Mouse (Mus musculus) heart, postnatal 0 days (tissue): Measurements from ENCODE around the gene Trappc3. TPM values are rescaled to one million over a fixed set of nuclear protein-coding genes. Genes with fewer than 3 reads are reported as not detected.

Experiments used
- ATAC-seq: fragments of 200-750 bp; cut with Nextera tagmentation; 2 replicates; pipeline ENCODE4 v1.8.0; 2017; ENCODE audit warnings: low read depth, moderate number of reproducible peaks, moderate library complexity; ENCODE audit not compliant: insufficient read depth
- DNase-seq: peaks from one replicate; pipeline ENCODE4 v3.0.0-alpha.2; 2016; ENCODE audit warnings: low spot score
- H3K27ac ChIP-seq: fragments of 300-500 bp; sonication (generic); 2 replicates; pipeline ENCODE4 v1.5.1; 2014; ENCODE audit warnings: low read depth, mild to moderate bottlenecking
- H3K27me3 ChIP-seq: fragments of 300-500 bp; sonication (generic); 2 replicates; pipeline ENCODE4 v1.6.1; 2014; ENCODE audit warnings: low read length, mixed read lengths; ENCODE audit not compliant: control insufficient read depth, insufficient read depth
- H3K36me3 ChIP-seq: fragments of 300-500 bp; sonication (generic); replicated peaks from 2 replicates; pipeline ENCODE4 v1.6.1; 2014; ENCODE audit warnings: low read length, mixed read lengths; ENCODE audit not compliant: control insufficient read depth, insufficient read depth
- H3K4me1 ChIP-seq: fragments of 300-500 bp; sonication (generic); 2 replicates; pipeline ENCODE4 v1.6.1; 2014; ENCODE audit warnings: antibody characterized with exemption; ENCODE audit not compliant: control insufficient read depth, insufficient read depth
- H3K4me2 ChIP-seq: fragments of 300-500 bp; sonication (generic); 2 replicates; pipeline ENCODE4 v1.6.1; 2014; ENCODE audit warnings: low read depth, mild to moderate bottlenecking, low read length, moderate library complexity
- H3K4me3 ChIP-seq: fragments of 300-500 bp; sonication (generic); 2 replicates; pipeline ENCODE4 v1.5.1; 2014; ENCODE audit warnings: low read depth, low read length
- H3K9ac ChIP-seq: fragments of 300-500 bp; sonication (generic); replicated peaks from 2 replicates; pipeline ENCODE4 v1.6.1; 2014; ENCODE audit warnings: low read depth, low read length, mixed read lengths
- H3K9me3 ChIP-seq: fragments of 300-500 bp; sonication (generic); replicated peaks from 2 replicates; pipeline ENCODE4 v1.6.1; 2016; ENCODE audit warnings: low read length; ENCODE audit not compliant: control insufficient read depth
- CTCF ChIP-seq: IDR thresholded peaks from 2 replicates; pipeline ENCODE4 v1.5.1; 2016; ENCODE audit warnings: antibody characterized with exemption, control low read depth, low read depth
- EP300 ChIP-seq: IDR thresholded peaks from 2 replicates; pipeline ENCODE4 v1.6.1; 2016; ENCODE audit warnings: antibody characterized with exemption, low read depth
- WGBS: fragments of 180-500 bp; shearing (Covaris S2); extraction: QIAGEN DNeasy Blood & Tissue Kit; methylation state at CpG from one replicate; pipeline ENCODE4 v1.1.7; 2014; 5-methylcytosine and 5-hydroxymethylcytosine counted together
- polyA plus RNA-seq: library from polyadenylated mRNA; unstranded; fragments of >200 nt; fragmentation: Nextera tagmentation; extraction: Ambion mirVana; gene quantifications from 2 replicates; pipeline ENCODE4 v1.2.1, GENCODE M21; 2015
- total RNA-seq: library from RNA; depleted of rRNA; stranded (reverse); fragments of >200 nt; gene quantifications from 2 replicates; pipeline ENCODE4 v1.2.3, GENCODE M21; 2014; ENCODE audit warnings: low replicate concordance

Gene Trappc3
- total and polyA plus RNA-seq, 2 experiments from 2014 or later: 46.4 to 86.7 TPM

DNA sequence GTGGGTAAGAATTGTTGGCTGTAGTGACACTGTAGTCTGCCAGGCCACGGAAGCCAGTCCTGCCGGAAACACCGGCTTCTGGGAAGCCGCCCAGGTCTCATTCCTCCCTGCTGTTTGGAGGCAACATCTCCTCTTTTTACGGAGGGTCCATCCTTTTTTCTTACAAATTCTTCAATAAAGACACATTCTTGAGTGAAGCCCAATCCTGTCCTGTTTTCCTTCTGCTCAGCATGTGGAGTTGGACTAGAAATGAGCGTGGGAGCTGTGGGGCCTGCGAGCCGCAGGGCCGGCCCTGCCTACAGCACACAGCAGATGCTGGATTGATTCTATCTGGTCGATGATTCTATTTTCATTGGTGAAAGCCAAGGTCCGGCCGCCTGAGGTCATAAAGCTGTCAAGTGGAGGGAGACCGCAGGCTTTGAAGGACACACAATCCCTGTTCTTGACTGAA, 13.6 kb downstream of the Trappc3 start:
- Histone ChIP-seq H3K9me3 (no peaks in the 10 kb centered on the region), H3K4me2 (no peak overlapping the region), H3K4me3 (no peak overlapping the region), H3K27me3 (no peaks in the 10 kb centered on the region), H3K36me3 (peaks cover 29% of the 10 kb centered on the region), H3K4me1 (no peaks in the 10 kb centered on the region), H3K9ac (no peak overlapping the region), H3K27ac (no peak overlapping the region)
- ATAC-seq: no peak; the same call in 1 of the 2 replicates
- no peak for DNase-seq
- TF ChIP-seq CTCF (no peak), EP300 (no peak)
- WGBS: 84% methylated on average over 13 of the region's 13 CpGs

DNA sequence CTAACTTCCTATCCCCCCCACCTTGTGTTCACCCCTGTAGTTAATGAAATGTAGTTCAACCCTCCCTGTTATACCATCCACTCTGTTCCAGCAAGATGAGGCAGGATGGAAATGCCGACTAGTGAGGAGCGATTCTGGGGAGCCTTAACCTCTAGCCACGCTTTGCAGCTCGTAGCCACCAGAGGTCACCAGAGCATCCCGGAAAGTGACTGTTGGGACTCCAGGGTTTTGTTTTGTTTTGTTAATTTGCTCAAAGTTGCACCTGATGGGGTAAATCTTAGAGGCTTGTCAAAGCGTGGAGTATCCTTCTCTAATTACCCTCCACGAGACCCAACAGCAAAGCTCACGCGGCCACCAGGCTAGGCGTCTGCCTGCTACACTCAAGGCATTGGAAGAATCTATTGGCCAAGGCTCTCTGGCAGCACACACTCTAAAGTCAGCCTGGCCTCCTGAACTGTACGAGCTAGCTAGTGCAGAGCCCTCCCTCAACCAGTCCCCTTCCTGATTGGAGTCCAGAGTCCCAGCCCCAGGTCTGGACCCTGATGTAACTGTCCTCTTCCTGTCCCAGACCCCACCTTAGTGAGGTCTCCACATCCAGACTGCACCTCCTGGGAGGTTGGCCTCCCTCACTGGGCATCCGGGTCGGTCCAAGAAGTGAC, 15.9 kb downstream of the Trappc3 start:
- H3K4me1 ChIP-seq: no peaks in the 10 kb centered on the region
- TF ChIP-seq CTCF: peak; percentile 80
- no peak for TF ChIP-seq EP300
- no peaks in the 10 kb centered on the region for H3K27me3 ChIP-seq
- peaks cover 21% of the 10 kb centered on the region for H3K36me3 ChIP-seq
- H3K4me3 ChIP-seq: peak overlapping the region; percentile 24
- peak overlapping the region; percentile 48 for H3K4me2 ChIP-seq
- no peaks in the 10 kb centered on the region for H3K9me3 ChIP-seq
- ATAC-seq: peak; percentile 70
- peak; percentile 64 for DNase-seq
- H3K9ac ChIP-seq: 0 out of 2 replicates have a peak overlapping the region, but pooled peaks have one; percentile 3
- WGBS: 9% methylated on average over 13 of the region's 13 CpGs
- no peak overlapping the region for H3K27ac ChIP-seq

DNA sequence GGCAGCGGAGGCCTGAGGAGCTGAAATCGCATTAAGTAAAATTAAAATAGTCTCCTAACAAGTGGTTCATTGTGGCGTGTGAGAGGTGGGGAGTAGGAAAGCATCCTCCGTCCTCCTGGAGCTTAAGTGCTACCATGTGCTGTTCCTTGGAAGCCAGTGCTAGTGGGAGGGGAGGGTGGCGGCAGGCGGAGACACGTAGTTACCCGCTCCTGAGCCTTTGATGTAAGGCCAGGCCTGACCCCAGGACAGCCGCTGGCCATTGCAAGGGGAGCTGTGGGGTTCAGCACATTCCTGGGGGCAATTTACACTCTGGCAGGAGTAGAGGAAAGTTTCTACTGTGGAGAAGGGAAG, 16.4 kb downstream of the Trappc3 start:
- H3K36me3 ChIP-seq: peaks cover 16% of the 10 kb centered on the region
- no peak overlapping the region for H3K27ac ChIP-seq
- WGBS: 41% methylated on average over 9 of the region's 9 CpGs
- ATAC-seq (no peak), DNase-seq (no peak)
- H3K9ac ChIP-seq: no peak overlapping the region
- H3K4me1 ChIP-seq: no peaks in the 10 kb centered on the region
- no peaks in the 10 kb centered on the region for H3K9me3 ChIP-seq
- no peak overlapping the region for H3K4me2 ChIP-seq
- H3K4me3 ChIP-seq: no peak overlapping the region
- 0 out of 2 replicates have a peak, but pooled peaks cover 4% of the 10 kb centered on the region for H3K27me3 ChIP-seq
- no peak for TF ChIP-seq CTCF
- no peak for TF ChIP-seq EP300

DNA sequence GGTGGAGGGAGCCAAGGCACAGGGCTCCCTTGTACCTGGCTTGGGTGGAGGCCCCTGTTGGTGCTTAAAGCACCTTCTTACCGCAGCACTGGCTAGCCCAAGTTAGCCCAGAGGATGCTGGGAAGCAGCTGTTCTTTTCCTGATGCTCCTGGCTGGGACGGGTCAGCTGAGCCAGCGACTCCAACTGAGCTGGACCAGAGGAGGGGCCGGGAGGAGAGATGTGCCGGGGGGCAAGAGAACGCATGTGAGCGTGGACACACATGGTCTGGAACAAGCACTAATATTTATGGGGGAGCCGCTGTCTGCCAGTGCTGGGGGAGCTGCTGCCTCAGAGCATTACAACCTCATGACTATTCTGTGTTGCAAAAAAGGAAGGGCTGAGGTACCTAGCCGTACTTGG, 16.8 kb downstream of the Trappc3 start:
- H3K4me3 ChIP-seq: no peak overlapping the region
- 66% methylated on average over 9 of the region's 9 CpGs for WGBS
- no peak for TF ChIP-seq CTCF
- TF ChIP-seq EP300: no peak
- H3K9me3 ChIP-seq: no peaks in the 10 kb centered on the region
- ATAC-seq (no peak), DNase-seq (no peak)
- H3K4me2 ChIP-seq: no peak overlapping the region
- H3K27me3 ChIP-seq: peaks cover 5% of the 10 kb centered on the region
- H3K27ac ChIP-seq: no peak overlapping the region
- no peaks in the 10 kb centered on the region for H3K4me1 ChIP-seq
- H3K9ac ChIP-seq: no peak overlapping the region
- peaks cover 12% of the 10 kb centered on the region for H3K36me3 ChIP-seq

DNA sequence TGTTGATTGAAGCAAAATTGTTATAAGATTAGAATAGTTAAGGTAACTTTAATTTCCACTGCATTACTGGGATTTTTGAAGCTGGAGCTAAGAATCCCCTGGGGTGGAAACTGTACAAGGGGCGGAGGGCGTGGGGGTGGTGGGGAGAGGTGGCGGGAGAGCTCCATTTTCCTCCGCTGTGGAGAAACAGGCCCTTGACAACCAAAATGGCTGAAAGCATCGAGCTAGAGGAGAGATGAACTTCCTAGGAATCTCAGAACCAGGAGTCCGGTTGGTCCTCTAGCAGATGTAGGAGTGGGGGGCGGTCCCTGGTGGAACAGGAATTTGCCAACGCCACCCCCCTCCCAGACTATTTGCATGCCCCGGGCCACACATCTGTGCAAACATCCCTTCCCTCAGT, 19.6 kb downstream of the Trappc3 start:
- H3K27me3 ChIP-seq: peaks cover 30% of the 10 kb centered on the region
- WGBS: 62% methylated on average over 9 of the region's 9 CpGs
- no peak overlapping the region for H3K4me3 ChIP-seq
- H3K9ac ChIP-seq: no peak overlapping the region
- no peak overlapping the region for H3K27ac ChIP-seq
- H3K9me3 ChIP-seq: no peaks in the 10 kb centered on the region
- DNase-seq (no peak), ATAC-seq (no peak)
- no peak overlapping the region for H3K4me2 ChIP-seq
- H3K4me1 ChIP-seq: no peaks in the 10 kb centered on the region
- H3K36me3 ChIP-seq: no peaks in the 10 kb centered on the region
- TF ChIP-seq EP300 (no peak), CTCF (no peak)

DNA sequence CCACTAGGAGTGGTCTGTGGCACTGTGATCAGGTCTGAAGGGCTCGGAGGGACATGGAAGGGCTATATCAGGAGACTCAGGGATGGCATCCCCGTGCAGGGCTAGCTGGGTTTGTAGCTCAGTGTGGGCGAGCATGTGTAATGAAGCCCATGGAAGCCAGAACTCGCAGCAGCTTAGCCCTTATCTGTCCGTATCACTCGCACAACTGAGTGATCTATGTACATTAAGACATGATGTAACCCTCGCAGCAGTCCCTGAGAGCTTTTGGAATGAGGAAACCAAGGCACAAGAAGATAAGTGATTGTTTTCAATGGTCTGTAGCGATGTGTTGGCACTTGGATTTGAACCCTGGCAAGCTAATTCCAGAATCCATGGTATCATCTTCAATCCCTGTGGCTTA, 21.5 kb downstream of the Trappc3 start:
- Histone ChIP-seq H3K27me3 (peaks cover 49% of the 10 kb centered on the region), H3K9me3 (no peaks in the 10 kb centered on the region), H3K9ac (no peak overlapping the region), H3K27ac (no peak overlapping the region), H3K4me3 (no peak overlapping the region), H3K4me1 (no peaks in the 10 kb centered on the region), H3K36me3 (no peaks in the 10 kb centered on the region), H3K4me2 (no peak overlapping the region)
- ATAC-seq: no peak
- WGBS: 67% methylated on average over 8 of the region's 8 CpGs
- no peak for DNase-seq
- TF ChIP-seq EP300 (no peak), CTCF (no peak)
